Mouse (Mus musculus): ENCODE measurements at regions not wholly inside any gene's neighbourhood (a gene's known extent, or its start where the extent isn't known, plus 50 kb on each side); places are given as distances from the start of the nearest gene placed in this dataset.

DNA sequence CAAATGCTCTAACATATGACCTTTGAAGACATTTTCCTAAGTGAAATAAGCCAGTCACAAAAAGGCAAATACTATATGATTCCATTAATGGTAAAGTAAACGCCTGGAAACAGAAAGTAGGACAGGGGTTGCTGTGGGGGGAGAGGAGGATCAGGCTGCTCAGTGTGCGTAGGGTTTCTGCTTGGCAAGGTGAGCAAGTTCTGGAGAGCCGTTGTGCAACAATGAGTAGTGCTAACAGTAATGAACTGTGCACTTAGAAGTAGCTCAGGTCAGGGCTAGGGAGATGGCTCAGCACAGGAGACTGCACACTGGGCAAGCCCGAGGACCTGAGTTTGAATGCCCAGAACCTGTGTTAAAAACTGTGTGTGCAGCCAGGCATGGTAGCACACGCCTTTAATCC is 51.5 kb upstream of the 1700017B05Rik start:
- no peaks in the 10 kb centered on the region for H3K79me2 ChIP-seq (replicated peaks; ENCODE audit: control insufficient read depth, extremely low read depth, insufficient read depth, poor library complexity, severe bottlenecking)
- in situ Hi-C loops (cut with MboI; ENCODE audit: low pct_ligation_motif_present, low pct_unique_long_range_greater_than_20kb, low sequenced_read_pairs), result loop anchor here (5.0 kb wide), 1 partner anchor 37 kb away; no protein-coding TSS in a partner anchor
- H3K4me3 ChIP-seq (replicated peaks in 1 of 3; ENCODE audit: low read depth in 2 of 3, low read length in 2 of 3, poor library complexity in 1 of 3), result no peak overlapping the region
- H3K27ac ChIP-seq (ENCODE audit: insufficient read depth, low read depth), result no peak overlapping the region
- H3K9ac ChIP-seq (ENCODE audit: insufficient read depth, low read depth), result no peak overlapping the region
- no peak for DNase-seq (ENCODE audit: extremely low read depth)
- TF ChIP-seq JUND (conservative IDR thresholded peaks at IDR 0.05; ENCODE audit: low read depth, low read length) (no peak), BHLHE40 (IDR thresholded peaks at IDR 0.05; ENCODE audit: low read depth, low read length) (no peak), MXI1 (IDR thresholded peaks at IDR 0.05; ENCODE audit: low read depth, low read length) (no peak), TCF12 (IDR thresholded peaks at IDR 0.05; ENCODE audit: low read depth, low read length) (no peak), HCFC1 (IDR thresholded peaks at IDR 0.05; ENCODE audit: low read depth, low read length) (no peak), IRF4 (IDR thresholded peaks at IDR 0.05; ENCODE audit: low read depth, low read length) (no peak), NELFE (IDR thresholded peaks at IDR 0.05; ENCODE audit: low read depth, low read length) (no peak), MYC (IDR thresholded peaks at IDR 0.05; ENCODE audit: low read depth, low read length) (no peak), ETS1 (conservative IDR thresholded peaks at IDR 0.05; ENCODE audit: low read depth, low read length) (no peak), UBTF (IDR thresholded peaks at IDR 0.05; ENCODE audit: low read depth, low read length) (no peak), PAX5 (IDR thresholded peaks at IDR 0.05; ENCODE audit: low read length) (no peak), CTCF (conservative IDR thresholded peaks at IDR 0.05 in 1 of 2, IDR thresholded peaks at IDR 0.05 in 1 of 2; ENCODE audit: low read depth in 2 of 2, low read length in 2 of 2) (no peak), GABPA (IDR thresholded peaks at IDR 0.05; ENCODE audit: insufficient replicate concordance, low read depth, low read length) (no peak), RAD21 (IDR thresholded peaks at IDR 0.05; ENCODE audit: low read depth, low read length) (no peak), MAX (IDR thresholded peaks at IDR 0.05; ENCODE audit: low read length) (no peak)
- H3K4me1 ChIP-seq (ENCODE audit: control insufficient read depth in 1 of 2, insufficient read depth in 2 of 2), result peaks cover 3 to 14% of the 10 kb centered on the region in 2 experiments; a peak in 3 of 4 replicates
- no peaks in the 10 kb centered on the region for H3K27me3 ChIP-seq (replicated peaks)
- H3K9me3 ChIP-seq (replicated peaks; ENCODE audit: low read length), result no peaks in the 10 kb centered on the region
- dilution Hi-C loops (cut with MboI; ENCODE audit: extremely low pct_ligation_motif_present, extremely low pct_unique_long_range_greater_than_20kb, low sequenced_read_pairs), result no loop called here
- no peak overlapping the region for H3K4me2 ChIP-seq (ENCODE audit: insufficient read depth, low read depth, poor library complexity, severe bottlenecking)
- H3K36me3 ChIP-seq (replicated peaks in 1 of 2; ENCODE audit: control insufficient read depth in 1 of 2, insufficient read depth in 1 of 2, low read length in 1 of 2), result no peaks in the 10 kb centered on the region

DNA sequence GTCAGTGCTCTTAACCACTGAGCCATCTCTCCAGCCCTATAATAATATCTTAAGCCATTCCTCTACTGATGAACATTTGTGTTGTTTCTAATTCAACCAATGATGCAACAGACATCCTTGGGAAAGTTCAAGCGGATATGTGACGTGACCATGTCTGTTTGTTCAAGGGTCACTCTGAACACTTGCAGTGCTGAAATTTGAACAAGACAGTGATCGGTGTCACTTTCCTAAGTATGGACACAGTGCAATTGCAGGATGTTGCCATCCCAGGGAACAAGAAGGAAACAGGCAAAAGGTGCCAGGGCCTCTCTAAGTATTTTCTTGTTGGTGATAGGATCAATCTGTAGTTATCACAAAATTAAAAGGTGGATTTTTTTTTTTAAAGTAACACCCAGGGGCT is 50.1 kb upstream of the 1700017B05Rik start:
- in situ Hi-C loops (cut with MboI; ENCODE audit: low pct_ligation_motif_present, low pct_unique_long_range_greater_than_20kb, low sequenced_read_pairs), result loop anchor here (5.0 kb wide), 1 partner anchor 35 kb away; no protein-coding TSS in a partner anchor
- no peak for TF ChIP-seq UBTF (IDR thresholded peaks at IDR 0.05; ENCODE audit: low read depth, low read length)
- no peak for TF ChIP-seq MAX (IDR thresholded peaks at IDR 0.05; ENCODE audit: low read length)
- TF ChIP-seq ZKSCAN1 (IDR thresholded peaks at IDR 0.05; ENCODE audit: borderline replicate concordance, low read depth, low read length), result no peak
- no peak for TF ChIP-seq HCFC1 (IDR thresholded peaks at IDR 0.05; ENCODE audit: low read depth, low read length)
- TF ChIP-seq TCF12 (IDR thresholded peaks at IDR 0.05; ENCODE audit: low read depth, low read length), result no peak
- no peak for TF ChIP-seq KAT2A (IDR thresholded peaks at IDR 0.05; ENCODE audit: insufficient replicate concordance, low read length)
- no peak for TF ChIP-seq IRF4 (IDR thresholded peaks at IDR 0.05; ENCODE audit: low read depth, low read length)
- no peak for TF ChIP-seq SIN3A (IDR thresholded peaks at IDR 0.05; ENCODE audit: low read length)
- dilution Hi-C loops (cut with MboI; ENCODE audit: extremely low pct_ligation_motif_present, extremely low pct_unique_long_range_greater_than_20kb, low sequenced_read_pairs), result no loop called here

More for the DNA sequence above, 50.1 kb upstream of the 1700017B05Rik start:
- no peaks in the 10 kb centered on the region for H3K79me2 ChIP-seq (replicated peaks; ENCODE audit: control insufficient read depth, extremely low read depth, insufficient read depth, poor library complexity, severe bottlenecking)
- H3K27me3 ChIP-seq (replicated peaks), result no peaks in the 10 kb centered on the region
- no peaks in the 10 kb centered on the region for H3K9me3 ChIP-seq (replicated peaks; ENCODE audit: low read length)
- H3K4me2 ChIP-seq (ENCODE audit: insufficient read depth, low read depth, poor library complexity, severe bottlenecking), result no peak overlapping the region
- H3K4me1 ChIP-seq (ENCODE audit: control insufficient read depth in 1 of 2, insufficient read depth in 2 of 2), result peaks cover 0 to 1% of the 10 kb centered on the region in 2 experiments; a peak in 2 of 4 replicates
- no peaks in the 10 kb centered on the region for H3K36me3 ChIP-seq (replicated peaks in 1 of 2; ENCODE audit: control insufficient read depth in 1 of 2, insufficient read depth in 1 of 2, low read length in 1 of 2)
- H3K9ac ChIP-seq (ENCODE audit: insufficient read depth, low read depth), result no peak overlapping the region
- H3K4me3 ChIP-seq (replicated peaks in 1 of 3; ENCODE audit: low read depth in 2 of 3, low read length in 2 of 3, poor library complexity in 1 of 3), result no peak overlapping the region
- H3K27ac ChIP-seq (ENCODE audit: insufficient read depth, low read depth), result no peak overlapping the region
- no peak for DNase-seq (ENCODE audit: extremely low read depth)
